Mouse (Mus musculus): ENCODE measurements around the gene Nme4.
"Not testable (repeated sequence)": the region's sequence is repeated elsewhere in the genome, so short reads cannot be mapped to it uniquely, and the experiment has no call there.

Nme4 gene

GRCm38 (mm10) chr17:26114061-26114460 is 18.7 kb upstream of the Nme4 start:
- DNase-seq (ENCODE audit: low spot score) = no peak

- no peak for DNase-seq (ENCODE audit: low spot score)
Measured at GRCm38 (mm10) chr17:26113181-26113948, 18.0 kb upstream of the Nme4 start, which contains the start of gene Tmem8. Gene Tmem8 (plus strand): TSS chr17:26113299.

GRCm38 (mm10) chr17:26112751-26113150 is 17.3 kb upstream of the Nme4 start:
- DNase-seq (ENCODE audit: low spot score) = no peak

- no peak for DNase-seq (ENCODE audit: low spot score)
Measured at GRCm38 (mm10) chr17:26111722-26112121, 16.3 kb upstream of the Nme4 start.

GRCm38 (mm10) chr17:26111024-26111423 is 15.6 kb upstream of the Nme4 start:
- no peak for DNase-seq (ENCODE audit: low spot score)

- no peak for DNase-seq (ENCODE audit: low spot score)
Measured at GRCm38 (mm10) chr17:26110156-26110555, 14.8 kb upstream of the Nme4 start.

- no peak for DNase-seq (ENCODE audit: low spot score)
Measured at GRCm38 (mm10) chr17:26105619-26106018, 10.2 kb upstream of the Nme4 start.

- no peak for DNase-seq (ENCODE audit: low spot score)
Measured at GRCm38 (mm10) chr17:26101478-26101877, 6.1 kb upstream of the Nme4 start.

- DNase-seq (ENCODE audit: low spot score) = no peak
Measured at GRCm38 (mm10) chr17:26100166-26100565, 4.8 kb upstream of the Nme4 start.

GRCm38 (mm10) chr17:26099316-26099715 is 3.9 kb upstream of the Nme4 start:
- DNase-seq (ENCODE audit: low spot score) = not testable (repeated sequence)

- DNase-seq (ENCODE audit: low spot score) = no peak
Measured at GRCm38 (mm10) chr17:26098461-26098860, 3.1 kb upstream of the Nme4 start.

- DNase-seq (ENCODE audit: low spot score) = no peak
Measured at GRCm38 (mm10) chr17:26094531-26095110, 781 bp downstream of the Nme4 start.

- peak; percentile 83 for DNase-seq (ENCODE audit: low spot score)
Measured at GRCm38 (mm10) chr17:26089905-26090632, 5.3 kb downstream of the Nme4 start, which contains the start of gene Decr2. Gene Decr2 (minus strand): TSS chr17:26090337.

GRCm38 (mm10) chr17:26087059-26087564 is 8.3 kb downstream of the Nme4 start:
- DNase-seq (ENCODE audit: low spot score) = no peak

GRCm38 (mm10) chr17:26080867-26081266 is 14.5 kb downstream of the Nme4 start:
- DNase-seq (ENCODE audit: low spot score) = no peak

GRCm38 (mm10) chr17:26078851-26079250 is 16.6 kb downstream of the Nme4 start:
- no peak for DNase-seq (ENCODE audit: low spot score)

- peak; percentile 59 for DNase-seq (ENCODE audit: low spot score)
Measured at GRCm38 (mm10) chr17:26075246-26075645, 20.2 kb downstream of the Nme4 start.

GRCm38 (mm10) chr17:26070136-26070535 is 25.3 kb downstream of the Nme4 start:
- no peak for DNase-seq (ENCODE audit: low spot score)

- DNase-seq (ENCODE audit: low spot score) = peak; percentile 67
Measured at GRCm38 (mm10) chr17:26068831-26069739, 26.3 kb downstream of the Nme4 start, which contains the start of gene Rab11fip3. Gene Rab11fip3 (minus strand): TSS chr17:26069555.

GRCm38 (mm10) chr17:26068024-26068830 is 27.2 kb downstream of the Nme4 start:
- no peak for DNase-seq (ENCODE audit: low spot score)
